Mouse (Mus musculus) brain, embryonic 14.5 days (tissue): ENCODE data around the gene Gm21698. TPM values are rescaled to one million over a fixed set of nuclear protein-coding genes. Genes with fewer than 3 reads are reported as not detected.
"Not testable (repeated sequence)": the region's sequence is repeated elsewhere in the genome, so short reads cannot be mapped to it uniquely, and the experiment has no call there.

Experiments
- DNase-seq: peaks from one replicate; pipeline ENCODE4 v3.0.0-alpha.2; 2011; ENCODE audit warnings: low read depth
- polyA plus RNA-seq: library from polyadenylated mRNA; depleted of rRNA; stranded (reverse); fragments of >200 nt; gene quantifications from 2 replicates; pipeline ENCODE4 v1.2.3, GENCODE M21; 2012; rRNA removed

Gene Gm21698
- polyA plus RNA-seq = not detected in 2 replicates

- DNase-seq = not testable (repeated sequence)
Observed at GRCm38 (mm10) chr5:25988550-25988949, at the start of gene Gm21698. Gene Gm21698, minus strand, starts transcription at chr5:25988650.

- not testable (repeated sequence) for DNase-seq
Observed at GRCm38 (mm10) chr5:26022816-26023215, 34.4 kb upstream of the Gm21698 start, which contains the start of gene Gm5862. Gene Gm5862, minus strand, starts transcription at chr5:26022916.

DNA sequence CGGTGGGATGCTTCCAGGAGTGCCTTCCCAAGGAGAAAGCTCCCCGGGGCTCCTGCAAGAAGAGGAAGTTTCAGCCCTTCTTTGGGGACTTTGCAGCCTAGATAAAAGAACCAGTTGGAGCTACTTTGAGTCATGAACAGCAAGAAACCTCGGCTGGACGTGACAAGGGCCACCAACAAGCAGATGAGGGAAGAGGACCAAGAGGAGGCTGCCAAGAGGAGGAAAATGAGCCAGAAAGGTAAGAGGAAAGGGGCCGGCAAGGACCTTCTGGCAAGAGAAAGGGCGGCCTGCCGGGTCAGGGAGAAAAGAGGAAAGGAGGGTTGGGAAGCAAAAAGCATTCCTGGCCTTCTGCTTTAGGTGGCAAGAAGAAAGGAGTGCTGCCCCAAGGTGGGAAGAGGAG, 19.2 kb upstream of the Gm21698 start:
- DNase-seq = not testable (repeated sequence)

GRCm38 (mm10) chr5:26006937-26007695, 18.7 kb upstream of the Gm21698 start:
- peak; percentile 70 for DNase-seq

DNA sequence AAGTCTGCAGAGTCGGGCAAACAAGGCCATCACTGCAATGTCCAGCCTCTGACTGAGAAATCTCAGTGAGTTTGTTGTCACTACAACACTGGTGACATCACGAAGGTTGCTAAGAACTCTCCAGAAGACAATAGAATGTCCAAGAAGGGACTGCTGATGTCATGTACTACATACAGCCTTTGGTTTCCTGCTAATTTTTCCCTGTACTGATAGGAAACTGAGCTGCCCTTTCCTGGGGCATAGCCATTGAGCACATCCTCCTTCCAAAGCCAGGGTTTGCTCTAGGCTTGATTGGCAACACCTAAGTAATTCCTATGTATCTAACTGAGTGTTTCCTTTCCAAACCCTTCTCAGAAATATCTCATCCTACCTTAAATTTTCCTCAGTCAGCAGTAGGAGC, 16.2 kb upstream of the Gm21698 start, which contains the start of gene Gm1979:
Gene Gm1979, minus strand, starts transcription at position 101 of the 400 bp plus-strand sequence.
- DNase-seq = not testable (repeated sequence)

DNA sequence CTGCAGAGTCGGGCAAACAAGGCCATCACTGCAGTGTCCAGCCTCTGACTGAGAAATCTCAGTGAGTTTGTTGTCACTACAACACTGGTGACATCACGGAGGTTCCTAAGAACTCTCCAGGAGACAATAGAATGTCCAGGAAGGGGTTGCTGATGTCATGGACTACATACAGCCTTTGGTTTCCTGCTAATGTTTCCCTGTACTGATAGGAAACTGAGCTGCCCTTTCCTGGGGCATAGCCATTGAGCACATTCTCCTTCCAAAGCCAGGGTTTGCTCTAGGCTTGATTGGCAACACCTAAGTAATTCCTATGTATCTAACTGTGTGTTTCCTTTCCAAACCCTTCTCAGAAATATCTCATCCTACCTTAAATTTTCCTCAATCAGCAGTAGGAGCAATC, 15.9 kb downstream of the Gm21698 start, which contains the start of gene Gm21680:
Gene Gm21680, minus strand, starts transcription at position 101 of the 400 bp plus-strand sequence.
- not testable (repeated sequence) for DNase-seq

GRCm38 (mm10) chr5:25957050-25957449, 31.4 kb downstream of the Gm21698 start:
- not testable (repeated sequence) for DNase-seq

DNA sequence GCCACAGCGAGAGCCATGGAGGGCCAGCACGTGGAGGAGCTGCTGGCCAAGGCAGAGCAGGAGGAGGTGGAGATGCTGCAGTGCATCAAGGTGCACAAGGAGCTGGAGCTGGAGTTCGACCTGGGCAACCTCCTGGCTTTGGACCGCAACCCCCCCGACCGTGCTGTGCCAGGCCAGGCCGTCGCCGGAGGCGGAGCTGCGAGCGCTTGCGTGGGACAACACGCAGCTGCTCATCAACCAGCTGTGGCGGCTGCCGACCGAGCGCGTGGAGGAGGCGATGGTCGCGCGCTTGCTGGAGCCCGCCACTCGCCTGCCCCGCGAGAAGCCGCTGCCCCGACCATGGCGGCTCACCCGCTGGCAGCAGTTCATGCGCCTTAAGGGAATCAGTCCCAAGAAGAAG, 31.8 kb downstream of the Gm21698 start:
- DNase-seq = peak; percentile 32

GRCm38 (mm10) chr5:25954317-25954716, 34.1 kb downstream of the Gm21698 start, which contains the start of gene Gm21671:
Gene Gm21671, minus strand, starts transcription at chr5:25954417.
- not testable (repeated sequence) for DNase-seq

GRCm38 (mm10) chr5:25945391-25945790, 43.1 kb downstream of the Gm21698 start:
- DNase-seq = not testable (repeated sequence)

DNA sequence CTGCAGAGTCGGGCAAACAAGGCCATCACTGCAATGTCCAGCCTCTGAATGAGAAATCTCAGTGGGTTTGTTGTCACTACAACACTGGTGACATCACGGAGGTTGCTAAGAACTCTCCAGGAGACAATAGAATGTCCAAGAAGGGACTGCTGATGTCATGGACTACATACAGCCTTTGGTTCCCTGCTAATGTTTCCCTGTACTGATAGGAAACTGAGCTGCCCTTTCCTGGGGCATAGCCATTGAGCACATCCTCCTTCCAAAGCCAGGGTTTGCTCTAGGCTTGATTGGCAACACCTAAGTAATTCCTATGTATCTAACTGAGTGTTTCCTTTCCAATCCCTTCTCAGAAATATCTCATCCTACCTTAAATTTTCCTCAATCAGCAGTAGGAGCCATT, 46.2 kb downstream of the Gm21698 start, which contains the start of gene Gm21663:
Gene Gm21663, minus strand, starts transcription at position 101 of the 400 bp plus-strand sequence.
- not testable (repeated sequence) for DNase-seq

Other genes starting within 250 kb of the Gm21698 start
- gene Actr3b, start 228.7 kb downstream of the Gm21698 start, polyA plus RNA-seq = 15.5 and 18.0 TPM in 2 replicates
- gene Gm21663, start 46.3 kb downstream of the Gm21698 start, polyA plus RNA-seq = not detected in 2 replicates
- not detected in 2 replicates for gene Gm21671, start 34.2 kb downstream of the Gm21698 start, polyA plus RNA-seq
- gene Gm21680, start 16.0 kb downstream of the Gm21698 start, polyA plus RNA-seq = not detected in 2 replicates
- gene Gm1979, start 16.1 kb upstream of the Gm21698 start, polyA plus RNA-seq = not detected in 2 replicates
- not detected in 2 replicates for gene Gm5862, start 34.3 kb upstream of the Gm21698 start, polyA plus RNA-seq
- gene Speer4a, start 50.9 kb upstream of the Gm21698 start, polyA plus RNA-seq = 0.04 TPM in 1 of 2 replicates, not detected in the other
- gene Gm7347, start 69.9 kb upstream of the Gm21698 start, polyA plus RNA-seq = not detected in 2 replicates
- gene Gm10471, start 100.6 kb upstream of the Gm21698 start, polyA plus RNA-seq = not detected in 2 replicates
- gene 5031410I06Rik, start 116.7 kb upstream of the Gm21698 start, polyA plus RNA-seq = not detected in 2 replicates
- not detected in 2 replicates for gene Gm10220, start 132.8 kb upstream of the Gm21698 start, polyA plus RNA-seq